ENCODE assay signal across 8 mouse cellular contexts in genomic region chr19:53087268-53088143, GRCm38 (mm10). TPM values are rescaled to one million over a fixed set of nuclear protein-coding genes. Genes with fewer than 3 reads are reported as not detected.
DNase-seq lines count a peak whose midpoint lies in the region; ATAC-seq lines count a peak whose summit lies in the region.

No protein-coding gene starts in this region.

- no peak overlapping the region for H3K4me3 ChIP-seq in embryonic facial prominence, embryonic 13.5 days
- H3K4me3 ChIP-seq in neural tube, embryonic 12.5 days, result no peak overlapping the region

- no peaks in the 10 kb centered on the region for H3K9me3 ChIP-seq in embryonic facial prominence, embryonic 13.5 days
- no peaks in the 10 kb centered on the region for H3K9me3 ChIP-seq in neural tube, embryonic 12.5 days

- H3K36me3 ChIP-seq in embryonic facial prominence, embryonic 13.5 days, result no peaks in the 10 kb centered on the region
- no peaks in the 10 kb centered on the region for H3K36me3 ChIP-seq in neural tube, embryonic 12.5 days

- peak overlapping the region; percentile 46 for H3K4me2 ChIP-seq in embryonic facial prominence, embryonic 13.5 days
- peak overlapping the region; percentile 39 for H3K4me2 ChIP-seq in neural tube, embryonic 12.5 days (replicated peaks)

- 0 out of 2 replicates have a peak overlapping the region, but pooled peaks have one; percentile 0 for H3K9ac ChIP-seq in embryonic facial prominence, embryonic 13.5 days
- H3K9ac ChIP-seq in neural tube, embryonic 12.5 days, result no peak overlapping the region

- no peaks in the 10 kb centered on the region for H3K27me3 ChIP-seq in embryonic facial prominence, embryonic 13.5 days
- no peaks in the 10 kb centered on the region for H3K27me3 ChIP-seq in neural tube, embryonic 12.5 days (replicated peaks)

- peak; percentile 41 to 50 for DNase-seq in cerebellum, postnatal 10 days
- DNase-seq in cerebellum, adult 11 months, result no peak
- peak; percentile 36 for DNase-seq in heart, postnatal 4 days
- DNase-seq in liver, result peak; percentile 29
- DNase-seq in c-Kit-positive CD71-positive TER-119-positive erythroid progenitor cells, embryonic 14.5 days (ENCODE audit: low spot score), result no peak
- DNase-seq in ovary, postnatal 10 days (ENCODE audit: low spot score), result no peak

- H3K27ac ChIP-seq in embryonic facial prominence, embryonic 13.5 days, result peak overlapping the region; percentile 64
- H3K27ac ChIP-seq in neural tube, embryonic 12.5 days, result no peak overlapping the region

- WGBS in embryonic facial prominence, embryonic 13.5 days, result 8% methylated on average over 25 of the region's 25 CpGs
- 44% methylated on average over 25 of the region's 25 CpGs for WGBS in neural tube, embryonic 12.5 days

- H3K4me1 ChIP-seq in embryonic facial prominence, embryonic 13.5 days, result peaks cover 32% of the 10 kb centered on the region
- peaks cover 7% of the 10 kb centered on the region for H3K4me1 ChIP-seq in neural tube, embryonic 12.5 days

- no peak for ATAC-seq in embryonic facial prominence, embryonic 13.5 days (ENCODE audit: insufficient number of reproducible peaks, insufficient read depth, low FRiP score, low TSS enrichment, low read depth)
- ATAC-seq in neural tube, embryonic 12.5 days (ENCODE audit: low FRiP score, low read depth), result 0 out of 2 replicates have a peak, but pooled peaks have one; percentile 50

RNA-seq across cellular contexts. Expression of gene Xpnpep1, which starts 47.5 kb away (rescaled TPM):
- 134 and 146 TPM in 2 replicates for polyA plus RNA-seq in embryonic facial prominence, embryonic 13.5 days (2015; fragmentation: Nextera tagmentation; extraction: Ambion mirVana)
- total RNA-seq in heart, postnatal 4 days (2021), result 100 to 1,000 TPM; 156 to 158 TPM
- 149 and 153 TPM in 2 replicates for polyA plus RNA-seq in neural tube, embryonic 12.5 days (2016; fragmentation: Nextera tagmentation; extraction: Ambion mirVana)

RNA-seq across cellular contexts. Expression of gene Add3, which starts 52.7 kb away (rescaled TPM):
- polyA plus RNA-seq in embryonic facial prominence, embryonic 13.5 days (2015; fragmentation: Nextera tagmentation; extraction: Ambion mirVana), result 73.8 and 78.4 TPM in 2 replicates
- total RNA-seq in heart, postnatal 4 days (2021), result 100 to 1,000 TPM in 1 of 2 experiments, 10 to 100 TPM in 1; 99.0 to 102 TPM
- polyA plus RNA-seq in neural tube, embryonic 12.5 days (2016; fragmentation: Nextera tagmentation; extraction: Ambion mirVana), result 44.8 and 45.9 TPM in 2 replicates

Comparison
In these comparisons a context has a peak if more than half of its experiments do, and no peak if none do; other contexts are left out.
1. DNase-seq: peak in cerebellum, postnatal 10 days (2 of 2), heart, postnatal 4 days (single experiment) and liver (single experiment); none in cerebellum, adult 11 months (single experiment), c-Kit-positive CD71-positive TER-119-positive erythroid progenitor cells, embryonic 14.5 days (single experiment) and ovary, postnatal 10 days (single experiment).